Mouse (Mus musculus): ENCODE measurements at regions not wholly inside any gene's neighbourhood (a gene's known extent, or its start where the extent isn't known, plus 50 kb on each side); places are given as distances from the start of the nearest gene placed in this dataset.
A peak's percentile ranks its signal among the peaks of the same experiment; 100 is the strongest.
"Not testable (repeated sequence)": the region's sequence is repeated elsewhere in the genome, so short reads cannot be mapped to it uniquely, and the experiment has no call there.

GRCm38 (mm10) chr6:48197696-48198378 is 111.4 kb upstream of the Zfp746 start:
- WGBS = 64% methylated on average over 4 of the region's 4 CpGs
- no peak for DNase-seq
- no peak overlapping the region for H3K4me3 ChIP-seq (replicated peaks; ENCODE audit: insufficient read depth, low read depth, low read length)
- H3K27me3 ChIP-seq (ENCODE audit: control insufficient read depth, insufficient read depth, low read length) = no peaks in the 10 kb centered on the region
- H3K27ac ChIP-seq (ENCODE audit: insufficient read depth, low read length) = no peak overlapping the region
- H3K4me1 ChIP-seq (ENCODE audit: control insufficient read depth, insufficient read depth, low read length) = no peaks in the 10 kb centered on the region
- no peak for TF ChIP-seq CTCF (IDR thresholded peaks at IDR 0.05; ENCODE audit: borderline replicate concordance, insufficient read depth, low read depth, low read length)
- no peak for TF ChIP-seq POLR2A (IDR thresholded peaks at IDR 0.05; ENCODE audit: borderline replicate concordance, insufficient read depth, low read length)

- H3K4me3 ChIP-seq (replicated peaks; ENCODE audit: insufficient read depth, low read depth, low read length); H3K27ac ChIP-seq (ENCODE audit: insufficient read depth, low read length); H3K27me3 ChIP-seq (ENCODE audit: control insufficient read depth, insufficient read depth, low read length); H3K4me1 ChIP-seq (ENCODE audit: control insufficient read depth, insufficient read depth, low read length): not testable (repeated sequence)
- DNase-seq = peak in 1 of 2 experiments; percentile 22
- WGBS = 29% methylated on average over 2 of the region's 2 CpGs
Measured at GRCm38 (mm10) chr6:48188363-48188762, 102.0 kb upstream of the Zfp746 start.

- Histone ChIP-seq H3K4me3 (replicated peaks; ENCODE audit: insufficient read depth, low read depth, low read length) (no peak overlapping the region), H3K27me3 (ENCODE audit: control insufficient read depth, insufficient read depth, low read length) (no peaks in the 10 kb centered on the region), H3K27ac (ENCODE audit: insufficient read depth, low read length) (no peak overlapping the region), H3K4me1 (ENCODE audit: control insufficient read depth, insufficient read depth, low read length) (no peaks in the 10 kb centered on the region; the same call in 1 of the 2 replicates)
- no peak for DNase-seq
- 51% methylated on average over 1 of the region's 1 CpGs for WGBS
- no peak for TF ChIP-seq CTCF (IDR thresholded peaks at IDR 0.05; ENCODE audit: borderline replicate concordance, insufficient read depth, low read depth, low read length)
Measured at GRCm38 (mm10) chr6:48185311-48185710, 98.9 kb upstream of the Zfp746 start.

- Histone ChIP-seq H3K27me3 (ENCODE audit: control insufficient read depth, insufficient read depth, low read length) (no peaks in the 10 kb centered on the region), H3K27ac (ENCODE audit: insufficient read depth, low read length) (no peak overlapping the region), H3K4me3 (replicated peaks; ENCODE audit: insufficient read depth, low read depth, low read length) (no peak overlapping the region), H3K4me1 (ENCODE audit: control insufficient read depth, insufficient read depth, low read length) (peaks cover 3% of the 10 kb centered on the region; the same call in 1 of the 2 replicates)
- 65% methylated on average over 3 of the region's 3 CpGs for WGBS
- TF ChIP-seq CTCF (IDR thresholded peaks at IDR 0.05; ENCODE audit: borderline replicate concordance, insufficient read depth, low read depth, low read length) (no peak), POLR2A (IDR thresholded peaks at IDR 0.05; ENCODE audit: borderline replicate concordance, insufficient read depth, low read length) (no peak)
- DNase-seq = peak; percentile 20 to 23
Measured at GRCm38 (mm10) chr6:48178360-48179120, 92.1 kb upstream of the Zfp746 start.

GRCm38 (mm10) chr6:48177936-48178335 is 91.5 kb upstream of the Zfp746 start:
- DNase-seq = peak; percentile 60 to 77
- no peaks in the 10 kb centered on the region for H3K27me3 ChIP-seq (ENCODE audit: control insufficient read depth, insufficient read depth, low read length)
- H3K4me1 ChIP-seq (ENCODE audit: control insufficient read depth, insufficient read depth, low read length) = peaks cover 3% of the 10 kb centered on the region; the same call in 1 of the 2 replicates
- WGBS = 2% methylated on average over 2 of the region's 2 CpGs
- H3K27ac ChIP-seq (ENCODE audit: insufficient read depth, low read length) = no peak overlapping the region
- no peak for TF ChIP-seq POLR2A (IDR thresholded peaks at IDR 0.05; ENCODE audit: borderline replicate concordance, insufficient read depth, low read length)
- TF ChIP-seq CTCF (IDR thresholded peaks at IDR 0.05; ENCODE audit: borderline replicate concordance, insufficient read depth, low read depth, low read length) = no peak
- H3K4me3 ChIP-seq (replicated peaks; ENCODE audit: insufficient read depth, low read depth, low read length) = no peak overlapping the region

GRCm38 (mm10) chr6:48175234-48175633 is 88.8 kb upstream of the Zfp746 start:
- Histone ChIP-seq H3K4me1 (ENCODE audit: control insufficient read depth, insufficient read depth, low read length) (peaks cover 3% of the 10 kb centered on the region; the same call in 1 of the 2 replicates), H3K4me3 (replicated peaks; ENCODE audit: insufficient read depth, low read depth, low read length) (no peak overlapping the region), H3K27ac (ENCODE audit: insufficient read depth, low read length) (no peak overlapping the region), H3K27me3 (ENCODE audit: control insufficient read depth, insufficient read depth, low read length) (no peaks in the 10 kb centered on the region)
- WGBS = 84% methylated on average over 2 of the region's 2 CpGs
- TF ChIP-seq CTCF (IDR thresholded peaks at IDR 0.05; ENCODE audit: borderline replicate concordance, insufficient read depth, low read depth, low read length) (no peak), POLR2A (IDR thresholded peaks at IDR 0.05; ENCODE audit: borderline replicate concordance, insufficient read depth, low read length) (no peak)
- no peak for DNase-seq

- H3K27me3 ChIP-seq (ENCODE audit: control insufficient read depth, insufficient read depth, low read length); DNase-seq; H3K4me1 ChIP-seq (ENCODE audit: control insufficient read depth, insufficient read depth, low read length); H3K4me3 ChIP-seq (replicated peaks; ENCODE audit: insufficient read depth, low read depth, low read length); H3K27ac ChIP-seq (ENCODE audit: insufficient read depth, low read length): not testable (repeated sequence)
- 83% methylated on average over 13 of the region's 13 CpGs for WGBS
Measured at GRCm38 (mm10) chr6:48172769-48173168, 86.4 kb upstream of the Zfp746 start.

GRCm38 (mm10) chr6:48136851-48137250 is 50.5 kb upstream of the Zfp746 start:
- TF ChIP-seq POLR2A (IDR thresholded peaks at IDR 0.05; ENCODE audit: borderline replicate concordance, insufficient read depth, low read length) = no peak
- TF ChIP-seq CTCF (IDR thresholded peaks at IDR 0.05; ENCODE audit: borderline replicate concordance, insufficient read depth, low read depth, low read length) = no peak
- Histone ChIP-seq H3K4me1 (ENCODE audit: control insufficient read depth, insufficient read depth, low read length) (no peaks in the 10 kb centered on the region), H3K4me3 (replicated peaks; ENCODE audit: insufficient read depth, low read depth, low read length) (no peak overlapping the region), H3K27me3 (ENCODE audit: control insufficient read depth, insufficient read depth, low read length) (no peaks in the 10 kb centered on the region), H3K27ac (ENCODE audit: insufficient read depth, low read length) (no peak overlapping the region)
- WGBS = 78% methylated on average over 2 of the region's 2 CpGs
- no peak for DNase-seq

Measured in cerebellum, adult 2 months (tissue).